Mouse (Mus musculus) neural tube, embryonic 14.5 days (tissue): Measurements from ENCODE around the gene Grb2. TPM values are rescaled to one million over a fixed set of nuclear protein-coding genes. Genes with fewer than 3 reads are reported as not detected.

Experiments used
- ATAC-seq: fragments of 200-750 bp; cut with Nextera tagmentation; 2 replicates; pipeline ENCODE4 v1.8.0; 2017; ENCODE audit warnings: low read depth, mild to moderate bottlenecking, moderate TSS enrichment, moderate library complexity
- H3K27ac ChIP-seq: fragments of 300-500 bp; sonication (generic); 2 replicates; pipeline ENCODE4 v1.5.1; 2014; ENCODE audit warnings: low read depth, mild to moderate bottlenecking, control low read depth, low read length, moderate library complexity, mixed read lengths
- H3K27me3 ChIP-seq: fragments of 300-500 bp; sonication (generic); 2 replicates; pipeline ENCODE4 v1.6.1; 2014; ENCODE audit warnings: low read length; ENCODE audit not compliant: control insufficient read depth, insufficient read depth
- H3K36me3 ChIP-seq: fragments of 300-500 bp; sonication (generic); 2 replicates; pipeline ENCODE4 v1.6.1; 2014; ENCODE audit warnings: low read length, mixed read lengths; ENCODE audit not compliant: control insufficient read depth, insufficient read depth
- H3K4me1 ChIP-seq: fragments of 300-500 bp; sonication (generic); 2 replicates; pipeline ENCODE4 v1.6.1; 2014; ENCODE audit warnings: low read length; ENCODE audit not compliant: control insufficient read depth, insufficient read depth
- H3K4me2 ChIP-seq: fragments of 300-500 bp; sonication (generic); 2 replicates; pipeline ENCODE4 v1.6.1; 2014; ENCODE audit warnings: mild to moderate bottlenecking, low read depth, low read length, control low read depth
- H3K4me3 ChIP-seq: fragments of 300-500 bp; sonication (generic); 2 replicates; pipeline ENCODE4 v1.5.1; 2014; ENCODE audit warnings: low read depth, low read length, control low read depth, mixed read lengths
- H3K9ac ChIP-seq: fragments of 300-500 bp; sonication (generic); replicated peaks from 2 replicates; pipeline ENCODE4 v1.6.1; 2014; ENCODE audit warnings: low read depth, mild to moderate bottlenecking, control low read depth, low read length, mixed read lengths
- H3K9me3 ChIP-seq: fragments of 300-500 bp; sonication (generic); 2 replicates; pipeline ENCODE4 v1.6.1; 2016; ENCODE audit warnings: low read length; ENCODE audit not compliant: control insufficient read depth
- WGBS: fragments of 180-500 bp; shearing (Covaris S2); extraction: QIAGEN DNeasy Blood & Tissue Kit; methylation state at CpG from one replicate; pipeline ENCODE4 v1.1.7; 2014; 5-methylcytosine and 5-hydroxymethylcytosine counted together
- polyA plus RNA-seq: library from polyadenylated mRNA; unstranded; fragments of >200 nt; fragmentation: Nextera tagmentation; extraction: Ambion mirVana; gene quantifications from 2 replicates; pipeline ENCODE4 v1.2.1, GENCODE M21; 2014

Grb2 gene
- polyA plus RNA-seq, 1 experiment from 2014 or later: 126 TPM

GRCm38 (mm10) chr11:115716410-115717338, 8.3 kb upstream of the Grb2 start:
- Histone ChIP-seq H3K36me3 (no peaks in the 10 kb centered on the region), H3K4me1 (no peaks in the 10 kb centered on the region), H3K27me3 (no peaks in the 10 kb centered on the region), H3K4me2 (no peak overlapping the region), H3K4me3 (no peak overlapping the region), H3K9ac (no peak overlapping the region), H3K27ac (no peak overlapping the region), H3K9me3 (no peaks in the 10 kb centered on the region)
- 74% methylated on average over 15 of the region's 15 CpGs for WGBS
- no peak for ATAC-seq

DNA sequence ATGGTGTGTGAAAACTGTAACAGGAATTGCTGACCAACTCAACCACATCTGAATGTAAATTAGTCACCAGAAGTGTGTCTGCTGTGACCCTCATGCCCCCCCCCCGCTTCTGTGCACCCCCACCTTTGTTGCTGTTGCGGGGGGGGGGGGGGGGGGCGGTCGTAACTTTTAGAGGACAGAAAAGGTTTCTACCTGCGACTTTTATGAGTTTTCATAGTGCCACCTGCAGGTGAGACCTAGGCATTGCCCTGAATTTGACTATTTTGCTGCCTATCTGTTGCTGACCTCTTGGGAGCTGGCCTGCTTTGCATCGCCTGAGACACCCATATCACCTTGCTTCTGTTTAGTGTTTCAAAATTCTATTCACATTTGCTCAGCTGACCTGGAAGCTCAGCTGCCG, 6.1 kb upstream of the Grb2 start:
- no peaks in the 10 kb centered on the region for H3K36me3 ChIP-seq
- H3K9ac ChIP-seq: no peak overlapping the region
- no peak overlapping the region for H3K4me3 ChIP-seq
- no peaks in the 10 kb centered on the region for H3K27me3 ChIP-seq
- H3K4me1 ChIP-seq: peaks cover 2% of the 10 kb centered on the region; the same call in 1 of the 2 replicates
- 13% methylated on average over 6 of the region's 7 CpGs for WGBS
- H3K9me3 ChIP-seq: no peaks in the 10 kb centered on the region
- H3K4me2 ChIP-seq: no peak overlapping the region
- ATAC-seq: no peak
- no peak overlapping the region for H3K27ac ChIP-seq

- Histone ChIP-seq H3K4me1 (peaks cover 2% of the 10 kb centered on the region; the same call in 1 of the 2 replicates), H3K9me3 (no peaks in the 10 kb centered on the region), H3K4me2 (no peak overlapping the region), H3K27me3 (no peaks in the 10 kb centered on the region), H3K36me3 (no peaks in the 10 kb centered on the region), H3K4me3 (no peak overlapping the region), H3K9ac (no peak overlapping the region), H3K27ac (no peak overlapping the region)
- ATAC-seq: no peak
- WGBS: 91% methylated on average over 3 of the region's 3 CpGs
Measured at GRCm38 (mm10) chr11:115713447-115713846, 5.0 kb upstream of the Grb2 start.

GRCm38 (mm10) chr11:115712674-115713298, 4.4 kb upstream of the Grb2 start:
- H3K4me3 ChIP-seq: no peak overlapping the region
- no peak overlapping the region for H3K27ac ChIP-seq
- 88% methylated on average over 12 of the region's 12 CpGs for WGBS
- ATAC-seq: no peak
- no peaks in the 10 kb centered on the region for H3K9me3 ChIP-seq
- no peaks in the 10 kb centered on the region for H3K36me3 ChIP-seq
- no peaks in the 10 kb centered on the region for H3K27me3 ChIP-seq
- H3K4me1 ChIP-seq: peaks cover 2% of the 10 kb centered on the region; the same call in 1 of the 2 replicates
- H3K9ac ChIP-seq: no peak overlapping the region
- no peak overlapping the region for H3K4me2 ChIP-seq

DNA sequence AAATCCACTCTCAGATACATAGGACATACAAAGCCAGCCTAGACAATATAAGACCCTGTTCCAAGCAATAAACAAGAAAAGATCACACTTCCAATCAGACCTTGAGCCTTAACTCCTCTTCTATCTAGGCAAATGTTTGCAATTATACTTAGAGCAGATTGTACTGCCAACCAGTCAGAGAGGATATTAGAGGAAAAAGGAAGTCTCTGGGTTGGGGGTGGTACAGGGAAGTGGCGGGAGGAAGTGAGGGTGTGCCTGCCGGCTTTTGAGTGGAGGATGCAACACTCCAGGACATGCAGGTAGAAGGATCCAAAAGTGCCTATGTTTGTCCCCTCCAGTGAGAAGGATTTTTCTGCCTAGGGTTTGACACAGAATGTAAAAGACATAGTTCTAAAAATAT, 3.9 kb upstream of the Grb2 start:
- no peak for ATAC-seq

GRCm38 (mm10) chr11:115711133-115711532, 2.7 kb upstream of the Grb2 start:
- ATAC-seq: no peak
- H3K9ac ChIP-seq: no peak overlapping the region
- no peak overlapping the region for H3K4me3 ChIP-seq
- H3K27me3 ChIP-seq: no peaks in the 10 kb centered on the region
- H3K9me3 ChIP-seq: no peaks in the 10 kb centered on the region
- no peak overlapping the region for H3K27ac ChIP-seq
- peaks cover 13% of the 10 kb centered on the region for H3K4me1 ChIP-seq
- no peak overlapping the region for H3K4me2 ChIP-seq
- no peaks in the 10 kb centered on the region for H3K36me3 ChIP-seq
- 85% methylated on average over 9 of the region's 9 CpGs for WGBS

More for the DNA sequence above, 3.9 kb upstream of the Grb2 start:
- no peaks in the 10 kb centered on the region for H3K36me3 ChIP-seq
- H3K27me3 ChIP-seq: no peaks in the 10 kb centered on the region
- no peak overlapping the region for H3K4me3 ChIP-seq
- H3K27ac ChIP-seq: no peak overlapping the region
- 85% methylated on average over 2 of the region's 2 CpGs for WGBS
- peaks cover 2% of the 10 kb centered on the region; the same call in 1 of the 2 replicates for H3K4me1 ChIP-seq
- no peak overlapping the region for H3K4me2 ChIP-seq
- H3K9me3 ChIP-seq: no peaks in the 10 kb centered on the region
- H3K9ac ChIP-seq: no peak overlapping the region

GRCm38 (mm10) chr11:115709829-115710559, 1.6 kb upstream of the Grb2 start:
- no peak overlapping the region for H3K27ac ChIP-seq
- peaks cover 13% of the 10 kb centered on the region for H3K4me1 ChIP-seq
- 58% methylated on average over 6 of the region's 6 CpGs for WGBS
- H3K9me3 ChIP-seq: no peaks in the 10 kb centered on the region
- H3K9ac ChIP-seq: no peak overlapping the region
- no peaks in the 10 kb centered on the region for H3K36me3 ChIP-seq
- no peak for ATAC-seq
- H3K4me2 ChIP-seq: peak overlapping the region; percentile 50
- H3K4me3 ChIP-seq: peak overlapping the region; percentile 99
- no peaks in the 10 kb centered on the region for H3K27me3 ChIP-seq

GRCm38 (mm10) chr11:115708956-115709828, 795 bp upstream of the Grb2 start:
- Histone ChIP-seq H3K27me3 (no peaks in the 10 kb centered on the region), H3K9me3 (no peaks in the 10 kb centered on the region), H3K36me3 (no peaks in the 10 kb centered on the region), H3K27ac (peak overlapping the region; percentile 90), H3K4me1 (peaks cover 13% of the 10 kb centered on the region), H3K4me2 (peak overlapping the region; percentile 50), H3K9ac (peak overlapping the region; percentile 97), H3K4me3 (peak overlapping the region; percentile 99)
- WGBS: under 1% methylated on average over 23 of the region's 23 CpGs
- peak; percentile 75 for ATAC-seq
